Mouse (Mus musculus): Measurements from ENCODE around the gene Hoxb9.

Gene Hoxb9

GRCm38 (mm10) chr11:96313806-96314428 is 42.7 kb downstream of the Hoxb9 start:
- no peak for DNase-seq (ENCODE audit: low read depth, low spot score)

- DNase-seq (ENCODE audit: low read depth, low spot score), result no peak
These were observed 43.5 kb downstream of the Hoxb9 start for GRCm38 (mm10) chr11:96314671-96315343.

GRCm38 (mm10) chr11:96315344-96315681 is 44.1 kb downstream of the Hoxb9 start:
- no peak for DNase-seq (ENCODE audit: low read depth, low spot score)

- no peak for DNase-seq (ENCODE audit: low read depth, low spot score)
These were observed 45.7 kb downstream of the Hoxb9 start for GRCm38 (mm10) chr11:96316696-96317607.

GRCm38 (mm10) chr11:96317608-96318367 is 46.5 kb downstream of the Hoxb9 start, which contains the start of gene Hoxb4:
Hoxb4 (plus strand) TSS chr11:96318267.
- no peak for DNase-seq (ENCODE audit: low read depth, low spot score)

- DNase-seq (ENCODE audit: low read depth, low spot score), result no peak
These were observed 47.3 kb downstream of the Hoxb9 start for GRCm38 (mm10) chr11:96318368-96319070.

GRCm38 (mm10) chr11:96319071-96319902 is 48.0 kb downstream of the Hoxb9 start:
- no peak for DNase-seq (ENCODE audit: low read depth, low spot score)

- DNase-seq (ENCODE audit: low read depth, low spot score), result no peak
These were observed 48.7 kb downstream of the Hoxb9 start for GRCm38 (mm10) chr11:96319910-96320309.

- no peak for DNase-seq (ENCODE audit: low read depth, low spot score)
These were observed 49.4 kb downstream of the Hoxb9 start for GRCm38 (mm10) chr11:96320688-96321087.

GRCm38 (mm10) chr11:96321846-96322245 is 50.6 kb downstream of the Hoxb9 start:
- DNase-seq (ENCODE audit: low read depth, low spot score), result no peak

GRCm38 (mm10) chr11:96322738-96323137 is 51.5 kb downstream of the Hoxb9 start:
- no peak for DNase-seq (ENCODE audit: low read depth, low spot score)

- no peak for DNase-seq (ENCODE audit: low read depth, low spot score)
These were observed 51.9 kb downstream of the Hoxb9 start, which contains the start of gene Hoxb3 for GRCm38 (mm10) chr11:96323154-96323553. Hoxb3 (plus strand) TSS chr11:96323326.

GRCm38 (mm10) chr11:96324125-96324524 is 52.9 kb downstream of the Hoxb9 start:
- DNase-seq (ENCODE audit: low read depth, low spot score), result no peak

- no peak for DNase-seq (ENCODE audit: low read depth, low spot score)
These were observed 53.7 kb downstream of the Hoxb9 start for GRCm38 (mm10) chr11:96324965-96325364.

GRCm38 (mm10) chr11:96325747-96326212 is 54.5 kb downstream of the Hoxb9 start:
- DNase-seq (ENCODE audit: low read depth, low spot score), result no peak
